Mouse (Mus musculus): ENCODE results near the gene Gli3. TPM values are rescaled to one million over a fixed set of nuclear protein-coding genes. Genes with fewer than 3 reads are reported as not detected.

The Gli3 gene
- polyA plus RNA-seq, 1 experiment from 2014 or later = 57.9 TPM

DNA sequence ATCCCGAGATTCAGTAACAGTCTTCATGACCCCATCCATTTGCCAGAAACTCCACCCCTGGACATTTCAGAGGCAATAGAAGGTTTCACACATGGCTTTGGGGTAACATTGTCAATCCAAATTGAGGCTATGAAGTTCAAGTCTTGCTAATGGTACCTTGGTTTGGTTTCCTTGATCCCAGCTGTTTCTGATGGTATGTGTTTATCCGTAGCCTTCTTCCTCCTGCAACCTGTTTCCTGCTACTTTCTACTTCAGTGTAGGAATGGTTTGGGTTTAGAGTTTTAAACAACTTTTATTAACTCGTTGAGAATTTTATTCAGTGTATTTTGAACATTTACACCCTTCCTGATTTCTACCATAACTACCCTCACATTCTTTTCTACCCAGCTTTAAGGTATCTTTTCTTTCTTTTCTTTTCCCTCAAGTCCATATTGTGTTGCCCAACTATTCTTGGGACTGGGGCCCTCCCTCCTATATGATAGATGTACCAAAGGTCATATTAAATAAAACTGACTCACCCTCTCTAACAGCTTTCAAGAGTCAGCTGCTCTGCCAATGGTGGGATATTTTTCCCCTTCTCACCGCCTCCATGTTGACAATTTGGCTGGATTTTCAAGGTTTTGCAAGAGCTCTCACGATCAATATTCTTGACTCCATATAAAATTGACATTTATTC lies 225.9 kb downstream of the Gli3 start:
- Histone ChIP-seq H3K4me3 (no peak overlapping the region), H3K27ac (no peak overlapping the region), H3K27me3 (ENCODE audit: low read depth, poor library complexity, severe bottlenecking) (no peaks in the 10 kb centered on the region), H3K36me3 (peaks cover 8% of the 10 kb centered on the region), H3K9me3 (replicated peaks) (no peaks in the 10 kb centered on the region), H3K4me1 (no peaks in the 10 kb centered on the region)
- 94% methylated on average over 5 of the region's 5 CpGs for WGBS
- no peak for DNase-seq (ENCODE audit: low spot score)

- DNase-seq (ENCODE audit: low spot score) = no peak
- Histone ChIP-seq H3K27ac (no peak overlapping the region), H3K9me3 (replicated peaks) (no peaks in the 10 kb centered on the region), H3K4me1 (no peaks in the 10 kb centered on the region), H3K27me3 (ENCODE audit: low read depth, poor library complexity, severe bottlenecking) (no peaks in the 10 kb centered on the region), H3K4me3 (no peak overlapping the region), H3K36me3 (peaks cover 20% of the 10 kb centered on the region)
- WGBS = 87% methylated on average over 5 of the region's 5 CpGs
Measured at GRCm38 (mm10) chr13:15691751-15692464, 228.9 kb downstream of the Gli3 start.

DNA sequence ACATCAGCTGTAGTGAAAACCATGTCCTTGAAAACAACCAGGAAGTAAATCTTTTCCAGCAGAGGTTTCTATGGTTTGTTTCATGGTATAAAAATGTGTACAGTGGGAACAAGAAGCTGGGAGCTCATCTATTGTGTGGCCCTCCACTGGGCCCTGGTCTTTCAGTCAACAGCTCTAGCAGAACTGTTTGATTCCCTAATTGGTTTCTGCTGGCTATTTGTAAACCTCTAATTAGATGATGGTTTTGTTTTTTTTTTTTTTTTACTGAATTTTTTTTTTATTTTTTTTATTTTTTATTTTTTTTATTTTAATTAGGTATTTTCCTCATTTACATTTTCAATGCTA lies 229.4 kb downstream of the Gli3 start:
- Histone ChIP-seq H3K4me1 (no peaks in the 10 kb centered on the region), H3K36me3 (peaks cover 20% of the 10 kb centered on the region)

DNA sequence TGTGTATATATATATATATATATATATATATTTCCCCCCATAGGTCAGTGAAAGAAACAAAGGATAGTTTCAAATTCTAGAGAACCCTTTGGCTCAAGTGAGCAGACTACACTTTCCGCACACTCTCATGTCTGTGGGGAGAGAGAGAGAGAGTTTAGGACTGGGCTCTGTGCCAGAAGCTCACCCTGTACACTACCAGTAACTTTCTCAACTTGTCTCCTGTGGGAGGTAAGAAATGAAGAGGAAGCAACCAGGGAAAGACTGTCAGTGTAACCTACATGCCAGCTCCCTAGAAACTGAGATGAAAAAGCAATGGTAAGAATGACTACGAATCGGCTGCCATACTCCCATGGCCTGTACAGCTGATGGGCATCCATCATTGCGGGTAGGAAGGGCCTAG lies 235.2 kb downstream of the Gli3 start:
- Histone ChIP-seq H3K27ac (no peak overlapping the region), H3K36me3 (peaks cover 25% of the 10 kb centered on the region), H3K9me3 (replicated peaks) (no peaks in the 10 kb centered on the region), H3K4me3 (no peak overlapping the region), H3K4me1 (no peaks in the 10 kb centered on the region), H3K27me3 (ENCODE audit: low read depth, poor library complexity, severe bottlenecking) (no peaks in the 10 kb centered on the region)
- no peak for DNase-seq (ENCODE audit: low spot score)
- WGBS = 96% methylated on average over 4 of the region's 4 CpGs

More for the DNA sequence above, 229.4 kb downstream of the Gli3 start:
- Histone ChIP-seq H3K9me3 (replicated peaks) (no peaks in the 10 kb centered on the region), H3K27me3 (ENCODE audit: low read depth, poor library complexity, severe bottlenecking) (no peaks in the 10 kb centered on the region), H3K27ac (no peak overlapping the region), H3K4me3 (no peak overlapping the region)
- DNase-seq (ENCODE audit: low spot score) = no peak

DNA sequence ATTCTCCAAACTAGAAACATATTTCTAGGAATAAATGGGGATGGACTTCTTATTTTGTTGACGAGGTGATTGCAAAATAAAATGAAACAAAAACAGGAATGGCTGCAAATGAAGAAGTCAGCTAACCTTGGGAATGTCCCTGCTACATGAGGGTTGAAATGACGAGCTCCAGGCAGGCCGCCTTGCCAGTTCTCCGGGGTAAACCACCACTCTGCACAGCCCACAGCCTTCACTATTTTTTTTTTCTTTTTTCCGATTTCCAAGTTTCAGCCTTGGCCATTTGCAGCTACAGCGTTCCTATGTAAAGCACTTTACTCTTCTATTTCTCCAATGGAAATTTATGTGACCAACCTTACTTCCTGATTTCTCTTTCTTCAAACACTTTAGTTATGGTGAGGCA lies 236.1 kb downstream of the Gli3 start:
- H3K27me3 ChIP-seq (ENCODE audit: low read depth, poor library complexity, severe bottlenecking) = no peaks in the 10 kb centered on the region
- peaks cover 20% of the 10 kb centered on the region for H3K36me3 ChIP-seq
- 89% methylated on average over 6 of the region's 6 CpGs for WGBS
- no peak for DNase-seq (ENCODE audit: low spot score)
- no peak overlapping the region for H3K4me3 ChIP-seq
- H3K27ac ChIP-seq = no peak overlapping the region
- H3K9me3 ChIP-seq (replicated peaks) = no peaks in the 10 kb centered on the region
- no peaks in the 10 kb centered on the region for H3K4me1 ChIP-seq

- no peak overlapping the region for H3K4me3 ChIP-seq
- H3K36me3 ChIP-seq = 0 out of 2 replicates have a peak, but pooled peaks cover 2% of the 10 kb centered on the region
- H3K27ac ChIP-seq = no peak overlapping the region
- no peaks in the 10 kb centered on the region for H3K27me3 ChIP-seq (ENCODE audit: low read depth, poor library complexity, severe bottlenecking)
- H3K4me1 ChIP-seq = no peaks in the 10 kb centered on the region
- 89% methylated on average over 8 of the region's 8 CpGs for WGBS
- no peak for DNase-seq (ENCODE audit: low spot score)
- no peaks in the 10 kb centered on the region for H3K9me3 ChIP-seq (replicated peaks)
Measured at GRCm38 (mm10) chr13:15704669-15705068, 241.6 kb downstream of the Gli3 start.

- Histone ChIP-seq H3K9me3 (replicated peaks) (no peaks in the 10 kb centered on the region), H3K27me3 (ENCODE audit: low read depth, poor library complexity, severe bottlenecking) (no peaks in the 10 kb centered on the region), H3K36me3 (peaks cover 8% of the 10 kb centered on the region), H3K4me3 (no peak overlapping the region), H3K27ac (no peak overlapping the region), H3K4me1 (no peaks in the 10 kb centered on the region)
- no peak for DNase-seq (ENCODE audit: low spot score)
- 73% methylated on average over 4 of the region's 4 CpGs for WGBS
Measured at GRCm38 (mm10) chr13:15707481-15707881, 244.4 kb downstream of the Gli3 start.

DNA sequence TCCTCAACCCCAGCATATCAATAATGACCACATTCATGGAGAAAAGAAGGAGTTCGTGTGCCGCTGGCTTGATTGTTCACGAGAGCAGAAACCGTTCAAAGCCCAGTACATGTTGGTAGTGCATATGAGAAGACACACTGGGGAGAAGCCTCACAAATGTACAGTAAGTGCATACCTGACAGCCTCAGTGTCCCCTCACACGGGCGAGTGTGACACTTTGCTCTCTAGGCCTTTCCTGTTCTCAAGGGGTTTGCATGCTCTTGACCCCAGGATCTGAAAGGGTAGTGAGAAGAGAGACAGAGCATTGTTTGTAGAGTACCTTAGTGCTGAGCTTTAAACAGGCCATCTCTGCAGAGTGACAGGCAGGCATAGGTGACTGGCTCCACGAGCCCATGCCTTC lies 250.5 kb downstream of the Gli3 start:
- no peaks in the 10 kb centered on the region for H3K27me3 ChIP-seq (ENCODE audit: low read depth, poor library complexity, severe bottlenecking)
- H3K4me3 ChIP-seq = no peak overlapping the region
- no peaks in the 10 kb centered on the region for H3K9me3 ChIP-seq (replicated peaks)
- H3K4me1 ChIP-seq = no peaks in the 10 kb centered on the region
- H3K36me3 ChIP-seq = peaks cover 61% of the 10 kb centered on the region
- DNase-seq (ENCODE audit: low spot score) = no peak
- 94% methylated on average over 7 of the region's 7 CpGs for WGBS
- H3K27ac ChIP-seq = no peak overlapping the region

- Histone ChIP-seq H3K27ac (no peak overlapping the region), H3K27me3 (ENCODE audit: low read depth, poor library complexity, severe bottlenecking) (no peaks in the 10 kb centered on the region), H3K9me3 (replicated peaks) (no peaks in the 10 kb centered on the region), H3K36me3 (peaks cover 69% of the 10 kb centered on the region), H3K4me1 (no peaks in the 10 kb centered on the region), H3K4me3 (no peak overlapping the region)
- no peak for DNase-seq (ENCODE audit: low spot score)
- 84% methylated on average over 4 of the region's 4 CpGs for WGBS
Measured at GRCm38 (mm10) chr13:15714331-15714725, 251.3 kb downstream of the Gli3 start.

GRCm38 (mm10) chr13:15714726-15715437 lies 251.8 kb downstream of the Gli3 start:
- DNase-seq (ENCODE audit: low spot score) = no peak
- WGBS = 73% methylated on average over 8 of the region's 8 CpGs
- H3K27ac ChIP-seq = no peak overlapping the region
- H3K9me3 ChIP-seq (replicated peaks) = no peaks in the 10 kb centered on the region
- H3K4me3 ChIP-seq = no peak overlapping the region
- no peaks in the 10 kb centered on the region for H3K4me1 ChIP-seq
- H3K36me3 ChIP-seq = peaks cover 72% of the 10 kb centered on the region
- H3K27me3 ChIP-seq (ENCODE audit: low read depth, poor library complexity, severe bottlenecking) = no peaks in the 10 kb centered on the region

GRCm38 (mm10) chr13:15721446-15721845 lies 258.4 kb downstream of the Gli3 start:
- Histone ChIP-seq H3K9me3 (replicated peaks) (no peaks in the 10 kb centered on the region), H3K36me3 (peaks cover 98% of the 10 kb centered on the region), H3K4me1 (no peaks in the 10 kb centered on the region), H3K27me3 (ENCODE audit: low read depth, poor library complexity, severe bottlenecking) (no peaks in the 10 kb centered on the region), H3K27ac (no peak overlapping the region), H3K4me3 (no peak overlapping the region)
- no peak for DNase-seq (ENCODE audit: low spot score)
- 84% methylated on average over 1 of the region's 1 CpGs for WGBS

DNA sequence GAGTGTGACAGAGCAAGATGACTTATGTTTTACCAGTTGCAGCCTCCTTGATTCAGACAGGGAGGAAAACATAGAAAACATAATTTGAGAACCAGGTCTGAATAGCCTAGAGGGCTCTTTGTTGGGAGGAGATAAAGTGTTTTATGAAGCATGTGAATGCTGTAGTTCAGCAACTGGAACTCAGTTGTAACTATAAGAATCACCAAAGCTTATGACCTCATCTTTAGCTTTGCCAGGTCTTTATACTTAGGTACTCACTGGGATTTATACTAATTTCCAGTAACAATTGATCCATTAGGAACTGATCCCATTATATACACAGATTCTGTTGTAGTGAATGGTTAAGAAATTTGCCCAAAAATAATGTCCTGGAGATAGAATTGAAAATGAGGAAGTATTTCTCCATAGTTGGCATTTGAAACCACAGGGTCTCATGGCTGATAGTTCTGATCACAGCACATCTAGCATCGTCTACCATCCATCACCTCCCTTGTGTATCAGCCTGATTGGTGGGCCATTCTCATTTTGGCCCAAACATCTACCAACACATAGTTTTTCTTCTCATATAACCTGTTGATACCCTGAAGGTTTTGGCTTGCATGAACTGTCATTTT lies 259.8 kb downstream of the Gli3 start:
- Histone ChIP-seq H3K27me3 (ENCODE audit: low read depth, poor library complexity, severe bottlenecking) (no peaks in the 10 kb centered on the region), H3K27ac (no peak overlapping the region), H3K36me3 (peaks cover 98% of the 10 kb centered on the region), H3K4me3 (no peak overlapping the region), H3K9me3 (replicated peaks) (no peaks in the 10 kb centered on the region), H3K4me1 (no peaks in the 10 kb centered on the region)
- WGBS = 88% methylated on average over 1 of the region's 1 CpGs
- DNase-seq (ENCODE audit: low spot score) = no peak

GRCm38 (mm10) chr13:15724723-15725122 lies 261.7 kb downstream of the Gli3 start:
- Histone ChIP-seq H3K4me3 (no peak overlapping the region), H3K9me3 (replicated peaks) (no peaks in the 10 kb centered on the region), H3K27ac (no peak overlapping the region), H3K27me3 (ENCODE audit: low read depth, poor library complexity, severe bottlenecking) (no peaks in the 10 kb centered on the region), H3K4me1 (no peaks in the 10 kb centered on the region), H3K36me3 (peaks cover 99% of the 10 kb centered on the region)
- no peak for DNase-seq (ENCODE audit: low spot score)
- whole genome bisulfite sequencing = 96% methylated on average over 10 of the region's 10 CpGs
